Mouse (Mus musculus) ovary, adult 18-20 months (tissue): ENCODE data around the gene Nploc4.
"Not testable (repeated sequence)": the region's sequence is repeated elsewhere in the genome, so short reads cannot be mapped to it uniquely, and the experiment has no call there.

Source experiments
- DNase-seq: peaks from one replicate; pipeline ENCODE4 v3.0.0; 2022; ENCODE audit warnings: low spot score, mixed read lengths

The Nploc4 gene

DNA sequence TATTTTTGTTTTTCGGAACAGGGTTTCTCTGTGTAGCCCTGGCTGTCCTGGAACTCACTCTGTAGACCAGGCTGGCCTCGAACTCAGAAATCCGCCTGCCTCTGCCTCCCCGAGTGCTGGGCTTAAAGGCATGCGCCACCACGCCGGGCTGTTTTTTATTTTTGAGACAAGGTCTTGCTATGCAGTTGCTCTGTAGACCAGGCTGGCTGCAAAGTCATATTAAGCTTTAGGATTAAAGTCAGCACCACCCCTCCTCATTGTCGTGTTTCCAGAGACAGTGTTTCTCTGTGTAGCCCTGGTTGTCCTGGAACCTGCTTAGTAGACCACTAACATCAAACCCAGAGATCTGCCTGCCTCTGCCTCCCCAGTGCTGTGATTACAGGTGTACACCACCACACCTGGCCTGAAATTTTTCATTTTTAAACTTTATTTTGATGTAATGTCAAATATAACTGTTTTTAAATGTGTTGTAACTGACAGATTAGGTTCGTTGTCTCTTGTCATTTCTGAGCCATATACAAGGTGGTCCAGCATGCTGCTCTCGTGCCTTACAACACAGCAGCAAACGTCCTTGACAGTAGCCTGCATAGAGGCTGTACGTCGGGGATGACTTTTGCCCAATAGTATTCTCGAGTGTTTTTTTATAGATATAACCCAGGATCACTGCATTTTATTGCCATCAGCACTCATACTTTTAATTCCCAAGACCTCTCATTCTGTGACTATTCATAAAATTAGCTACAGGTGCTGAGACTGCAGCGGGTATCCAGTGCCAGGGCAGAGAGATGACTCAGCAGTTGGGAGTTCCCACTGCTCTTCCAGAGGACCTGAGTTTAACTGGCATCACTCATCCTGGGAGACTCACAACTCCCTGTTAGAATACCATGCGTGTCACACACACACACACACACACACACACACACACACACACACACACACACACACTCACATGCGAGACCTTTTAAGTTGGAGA is 82.9 kb downstream of the Nploc4 start:
- no peak for DNase-seq

DNA sequence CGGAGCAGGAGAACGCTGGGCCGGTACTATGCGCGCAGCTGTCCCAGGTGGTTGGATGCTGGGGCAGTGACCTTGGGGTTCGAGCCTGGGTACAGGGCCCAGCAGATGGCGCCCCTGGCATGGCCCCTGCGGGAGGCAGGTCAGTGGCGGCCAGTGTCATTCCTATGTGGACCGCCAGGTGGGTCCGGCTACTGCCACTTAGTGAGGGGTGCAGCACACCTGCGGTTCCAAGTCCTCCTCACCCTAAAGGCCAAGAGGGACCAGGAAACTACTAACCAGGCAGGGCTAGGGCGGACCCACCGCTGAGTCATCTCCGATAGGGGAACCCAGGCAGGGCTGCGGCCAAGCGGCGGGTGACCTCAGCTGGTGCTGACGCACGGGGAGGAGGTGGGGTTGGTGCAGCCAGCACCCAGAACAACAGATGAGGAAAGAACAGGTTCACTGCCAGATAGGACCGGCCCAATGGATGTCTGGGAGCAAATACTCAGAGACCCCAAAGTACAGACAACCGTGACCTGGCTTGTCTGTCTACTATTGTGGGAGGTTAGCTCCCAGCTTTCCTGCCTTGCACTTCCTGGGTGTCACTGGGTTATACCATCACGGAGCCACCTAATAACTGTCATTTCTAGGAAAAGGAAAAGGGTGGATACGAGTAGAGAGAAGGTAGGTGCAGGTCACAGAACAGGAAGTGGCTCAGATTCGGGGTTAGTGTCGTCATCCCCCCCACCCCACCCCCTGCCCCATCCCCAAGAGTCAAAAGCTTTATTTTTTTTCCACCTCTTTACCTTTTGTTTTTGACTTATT is 83.8 kb downstream of the Nploc4 start:
- peak; percentile 82 for DNase-seq

DNA sequence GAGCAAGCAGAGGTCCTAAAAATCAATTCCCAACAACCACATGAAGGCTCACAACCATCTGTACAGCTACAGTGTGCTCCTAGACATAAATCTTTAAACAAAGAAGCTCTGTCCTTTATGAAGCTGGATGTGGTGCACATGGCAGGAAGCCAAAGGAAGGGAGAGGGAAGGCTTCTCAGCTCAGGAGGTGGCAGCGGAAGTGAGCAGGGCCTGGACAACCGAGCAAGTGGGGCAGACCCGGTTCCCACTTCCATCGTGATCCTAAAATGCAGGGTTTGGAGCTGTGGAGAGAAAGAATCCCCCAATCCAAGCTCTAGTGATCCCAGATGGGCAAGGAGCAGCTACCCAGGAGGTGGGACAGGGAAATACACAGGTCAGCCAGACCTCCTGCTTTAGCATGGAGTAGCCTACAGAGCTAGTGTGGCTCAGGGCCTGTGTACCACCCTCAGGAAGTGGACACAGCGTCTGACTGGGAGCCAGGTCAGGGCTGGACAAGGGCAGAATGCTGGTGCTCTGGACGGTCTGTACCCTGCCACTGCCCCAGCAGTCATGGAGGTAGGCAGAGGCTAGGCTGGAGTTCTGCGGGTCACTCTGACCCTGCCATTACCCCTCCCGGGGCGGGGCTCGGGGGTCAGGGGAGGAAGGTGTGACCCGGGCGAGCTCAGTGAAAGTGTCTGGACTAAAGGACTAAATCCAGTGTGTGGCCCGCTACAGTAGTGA is 84.8 kb downstream of the Nploc4 start:
- DNase-seq, result no peak

DNA sequence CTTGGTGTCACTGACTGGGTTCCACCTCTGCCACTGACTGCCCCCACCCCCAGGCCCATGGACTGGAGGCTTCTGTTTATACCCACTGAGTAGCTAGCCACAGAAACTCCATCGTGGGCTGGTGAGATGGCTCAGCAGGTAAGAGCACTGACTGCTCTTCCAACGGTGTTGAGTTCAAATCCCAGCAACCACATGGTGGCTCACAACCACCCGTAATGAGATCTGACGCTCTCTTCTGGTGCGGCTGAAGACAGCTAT is 85.5 kb downstream of the Nploc4 start:
- DNase-seq, result not testable (repeated sequence)

DNA sequence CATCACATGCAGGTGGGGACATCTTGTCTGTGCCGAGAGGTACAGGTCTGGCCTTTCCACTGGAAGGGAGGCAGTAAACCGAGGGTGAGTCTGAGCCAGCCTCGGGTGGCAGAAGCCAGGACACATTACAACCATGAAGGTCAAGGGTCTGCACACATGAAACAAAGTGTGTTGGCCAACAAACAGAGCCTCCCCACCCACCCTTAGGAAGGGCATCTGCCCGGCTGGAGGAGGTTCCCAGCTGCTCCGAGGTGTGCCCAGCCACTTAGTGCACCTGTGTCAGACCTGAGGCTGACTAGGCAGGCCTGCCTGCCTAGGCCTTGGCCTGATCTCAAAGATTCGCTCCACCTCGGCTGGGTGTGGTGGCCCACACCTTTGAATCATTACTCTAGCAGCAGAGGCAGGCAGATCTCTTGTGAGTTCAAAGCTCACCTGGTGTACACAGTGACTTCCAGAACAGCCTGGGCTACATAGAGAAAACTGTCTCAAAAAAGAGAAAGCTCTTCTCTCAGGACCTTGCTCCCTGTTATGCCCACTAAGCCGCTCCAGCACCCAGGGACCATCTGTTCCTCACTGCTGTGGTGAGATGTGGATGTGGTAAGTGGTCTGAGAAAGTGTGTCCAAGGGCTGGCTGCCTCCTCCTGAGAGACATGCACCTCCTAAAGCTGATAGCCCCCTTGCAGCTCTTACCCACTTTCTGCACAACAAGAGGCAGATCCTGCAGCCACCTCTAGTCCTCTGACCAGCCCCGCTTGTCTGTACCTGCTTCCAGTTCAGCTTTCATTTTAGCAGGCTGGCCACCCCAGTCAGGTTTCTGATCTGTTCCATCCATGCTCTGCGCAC is 86.0 kb downstream of the Nploc4 start:
- no peak for DNase-seq

DNA sequence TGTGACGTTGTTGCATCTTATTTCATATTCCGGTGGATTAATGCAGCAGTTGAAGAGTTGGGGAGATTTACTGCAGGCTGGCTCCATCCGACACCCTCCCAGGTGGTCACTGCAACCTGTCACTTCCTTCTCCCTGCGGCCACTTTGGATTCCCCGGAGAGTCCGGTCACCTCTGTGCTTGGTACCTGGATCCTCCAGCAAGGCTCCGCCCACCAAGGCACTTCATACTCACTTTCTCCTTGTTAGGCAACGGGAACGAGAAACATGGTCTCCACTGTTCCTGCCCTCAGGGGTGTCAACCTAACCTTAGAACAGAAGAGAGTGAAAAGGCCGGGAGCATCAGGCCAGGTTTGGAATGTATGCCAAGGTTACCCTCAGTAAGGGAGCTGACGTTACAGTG is 86.8 kb downstream of the Nploc4 start:
- no peak for DNase-seq

DNA sequence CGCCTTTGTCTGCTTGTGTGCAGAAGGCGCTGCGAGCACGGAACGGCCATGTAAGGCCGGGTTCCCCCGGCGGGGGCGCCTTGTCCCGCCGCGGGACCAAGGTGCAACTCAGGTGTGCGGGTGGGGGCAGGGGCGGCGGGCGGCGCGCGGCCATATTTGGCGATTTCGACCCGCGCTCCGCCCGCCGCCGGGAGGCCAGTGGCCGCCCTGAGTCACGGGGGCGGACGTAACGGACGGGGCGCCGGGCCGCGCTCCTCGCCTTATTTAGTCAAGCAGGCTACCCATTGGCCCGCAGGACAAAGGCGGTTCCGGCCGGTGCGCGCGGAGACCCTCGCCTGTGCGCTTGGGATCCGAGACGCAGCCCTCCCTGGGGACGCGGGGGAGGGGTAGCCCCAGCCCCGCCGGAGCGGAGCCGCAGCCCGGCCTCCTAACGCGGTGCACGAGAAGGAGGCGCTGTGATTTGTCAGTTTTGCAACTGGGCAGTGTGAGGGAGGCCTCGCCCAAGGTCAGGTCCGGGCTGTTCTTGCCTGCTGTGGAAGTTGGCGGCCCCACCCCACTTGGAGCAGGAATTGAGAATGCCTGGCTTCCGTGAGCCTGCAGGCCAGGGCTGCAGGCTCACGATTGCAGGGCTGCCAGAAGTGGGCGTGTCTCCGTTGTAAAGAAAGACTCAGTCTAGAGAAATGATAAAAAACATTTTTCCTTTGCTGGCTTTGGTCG is 87.4 kb downstream of the Nploc4 start:
- DNase-seq, result peak; percentile 93

DNA sequence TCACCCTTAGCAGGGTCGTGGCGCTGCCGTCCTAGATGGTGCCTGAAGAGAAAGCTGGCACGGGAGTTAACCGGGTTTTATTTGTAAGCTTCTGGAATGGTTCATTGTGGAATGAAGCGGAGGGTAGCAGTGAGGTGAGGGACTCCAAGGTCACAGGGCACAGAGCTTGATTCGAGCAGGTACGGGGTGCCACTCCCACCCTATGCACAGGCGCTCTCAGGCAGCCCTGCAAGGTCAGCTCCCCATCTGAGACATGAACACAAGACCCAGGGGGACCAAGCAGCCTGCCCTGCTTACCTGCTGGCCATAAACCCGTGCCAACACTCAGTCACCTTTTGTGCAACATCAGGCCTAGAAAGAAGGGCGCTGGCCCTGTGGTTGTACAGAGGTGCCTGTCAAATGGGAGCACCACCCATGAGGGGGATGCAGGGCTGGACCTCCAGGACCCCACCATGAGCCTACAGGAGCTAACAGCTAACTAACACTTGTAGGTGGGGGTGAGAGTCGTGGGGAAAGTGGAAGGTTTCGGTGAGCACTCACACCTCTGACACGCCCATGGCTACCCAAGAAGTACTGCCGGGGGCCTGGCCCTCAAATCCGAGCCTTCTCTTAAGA is 88.0 kb downstream of the Nploc4 start:
- DNase-seq, result peak; percentile 44

DNA sequence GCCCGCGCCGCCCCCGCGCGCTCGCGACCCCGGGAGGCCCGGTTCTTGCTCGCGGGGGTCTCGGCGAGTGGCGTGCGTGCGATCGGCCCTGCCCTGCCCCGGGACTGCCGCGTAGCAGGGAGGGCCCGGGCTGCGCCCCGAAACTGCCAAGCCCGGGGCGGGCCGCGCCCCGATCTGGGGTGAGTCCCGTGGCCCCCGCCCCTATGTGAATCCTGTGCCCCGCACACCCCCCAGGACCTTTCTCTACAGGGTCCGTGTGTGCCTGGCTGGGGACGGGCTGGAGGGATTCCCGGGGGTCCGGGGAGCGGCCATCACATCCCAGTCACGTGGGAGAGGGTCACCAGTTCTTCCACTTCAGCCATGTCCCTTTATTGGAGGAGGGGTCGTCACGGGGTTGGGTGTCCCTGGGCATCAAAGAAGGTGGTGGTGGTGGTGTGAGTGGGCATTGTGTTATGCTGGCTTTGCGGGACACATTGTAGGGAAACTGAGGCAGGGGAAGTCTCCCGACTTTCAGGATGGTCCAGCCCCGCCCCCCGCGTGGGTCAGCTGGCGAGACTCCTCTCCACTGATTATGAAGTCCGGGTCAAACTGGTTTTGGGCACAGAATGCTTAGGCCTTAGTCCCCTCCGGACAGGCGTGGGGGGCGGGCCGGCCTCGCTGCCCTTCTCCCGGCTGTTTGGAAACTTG is 88.7 kb downstream of the Nploc4 start:
- peak; percentile 57 for DNase-seq

DNA sequence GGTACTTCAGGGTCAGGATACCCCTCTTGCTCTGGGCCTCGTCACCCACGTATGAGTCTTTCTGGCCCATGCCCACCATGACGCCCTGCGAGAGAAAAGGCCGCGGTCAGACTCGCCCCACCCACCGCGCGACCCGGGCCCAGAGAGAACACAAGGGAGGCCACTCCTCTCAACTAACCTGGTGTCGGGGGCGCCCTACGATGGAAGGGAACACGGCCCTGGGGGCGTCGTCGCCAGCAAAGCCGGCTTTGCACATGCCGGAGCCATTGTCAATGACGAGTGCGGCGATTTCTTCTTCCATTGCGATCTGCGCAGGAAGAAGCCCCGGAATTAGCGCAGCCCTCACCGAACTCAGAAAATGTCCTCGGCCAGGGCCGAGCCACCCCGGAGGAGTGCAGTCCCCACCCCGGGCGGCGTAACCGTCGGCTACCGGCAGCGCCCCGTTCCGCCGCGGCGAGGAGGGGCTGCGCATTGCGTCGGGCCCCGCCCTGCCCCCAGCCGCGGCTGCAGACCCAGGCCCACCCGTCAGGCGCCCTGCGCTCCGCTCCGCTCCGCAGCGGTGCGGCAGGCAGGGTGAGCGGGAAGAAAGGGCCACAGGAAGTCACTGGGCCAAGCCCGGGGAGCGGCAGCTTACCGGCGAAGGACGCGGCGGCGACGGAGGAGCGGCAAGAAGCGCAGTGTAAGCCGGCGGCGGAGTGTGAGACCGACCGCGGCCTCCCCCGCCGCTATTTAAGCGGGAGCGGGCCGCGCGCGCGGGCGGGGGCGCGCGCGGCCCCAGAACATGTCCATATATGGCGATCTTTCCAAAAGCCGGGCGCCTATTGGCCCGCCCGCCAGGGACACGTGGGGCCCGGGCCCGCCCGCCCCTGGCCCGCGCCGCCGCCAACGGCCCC is 89.5 kb downstream of the Nploc4 start, which contains the start of gene Actg1:
TSS of gene Actg1 (minus strand) at position 752 of the 893 bp plus-strand sequence.
- DNase-seq, result peak; percentile 81

DNA sequence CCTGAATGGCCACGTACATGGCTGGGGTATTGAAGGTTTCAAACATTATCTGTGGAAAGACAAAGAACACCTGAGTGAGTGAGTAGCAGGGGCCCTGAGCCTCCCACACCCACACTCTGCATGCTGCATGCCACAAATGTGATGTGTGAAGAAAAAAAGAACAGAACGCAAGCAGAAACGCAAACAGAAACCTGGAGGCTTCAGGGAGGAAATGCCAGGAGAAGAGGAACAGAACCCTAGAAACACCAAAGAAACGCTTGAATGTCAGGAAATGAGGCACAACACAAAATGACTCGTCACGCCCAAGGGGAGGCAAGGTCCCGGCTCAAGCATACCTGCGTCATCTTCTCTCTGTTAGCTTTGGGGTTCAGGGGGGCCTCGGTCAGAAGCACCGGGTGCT is 90.2 kb downstream of the Nploc4 start:
- no peak for DNase-seq

DNA sequence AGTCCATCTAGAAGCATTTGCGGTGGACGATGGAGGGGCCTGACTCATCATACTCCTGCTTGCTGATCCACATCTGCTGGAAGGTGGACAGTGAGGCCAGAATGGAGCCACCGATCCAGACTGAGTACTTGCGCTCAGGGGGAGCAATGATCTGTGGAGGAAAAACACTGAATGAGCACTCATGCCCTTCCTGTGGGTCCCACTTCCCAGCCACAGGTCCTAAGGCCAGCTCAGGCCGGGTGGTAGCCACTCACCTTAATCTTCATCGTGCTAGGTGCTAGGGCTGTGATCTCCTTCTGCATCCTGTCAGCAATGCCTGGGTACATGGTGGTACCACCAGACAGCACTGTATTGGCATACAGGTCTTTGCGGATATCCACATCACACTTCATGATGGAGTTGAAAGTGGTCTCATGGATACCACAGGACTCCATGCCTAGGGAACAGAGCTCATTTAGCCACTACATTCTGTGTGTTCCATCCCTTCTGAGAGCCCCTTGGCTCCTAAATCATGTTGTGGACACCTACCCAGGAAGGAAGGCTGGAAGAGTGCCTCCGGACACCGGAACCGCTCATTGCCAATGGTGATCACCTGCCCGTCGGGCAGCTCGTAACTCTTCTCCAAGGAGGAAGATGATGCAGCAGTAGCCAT is 91.0 kb downstream of the Nploc4 start:
- DNase-seq, result not testable (repeated sequence)

DNA sequence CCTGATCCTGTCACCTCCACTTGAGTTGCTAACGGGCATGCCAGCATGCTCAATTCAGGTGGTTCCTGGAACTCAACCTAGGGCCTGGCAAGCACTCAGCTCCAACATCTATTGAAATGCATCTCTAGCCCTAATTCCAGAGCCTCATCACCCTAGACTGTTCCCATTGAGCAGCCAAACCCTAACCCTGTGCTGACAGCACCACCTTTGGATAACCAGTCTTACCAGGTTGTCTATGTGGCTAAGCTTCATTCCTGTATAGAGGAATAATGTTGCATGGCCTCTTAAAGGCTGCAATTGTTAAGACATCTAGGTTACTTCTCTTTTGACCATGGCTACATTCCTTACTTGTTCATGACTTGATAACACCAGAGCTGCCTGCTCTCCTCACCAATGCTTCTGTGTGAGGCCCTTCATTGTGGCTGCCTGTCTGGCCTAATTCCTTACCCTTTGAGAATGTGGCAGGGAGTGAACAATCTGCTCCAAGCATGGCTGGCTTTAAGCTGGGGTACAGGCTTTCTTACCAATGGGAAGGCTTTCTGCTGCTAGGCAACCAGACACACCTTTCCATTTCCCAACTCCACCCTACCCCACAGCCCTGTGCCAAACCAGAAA is 92.3 kb downstream of the Nploc4 start:
- DNase-seq, result no peak

DNA sequence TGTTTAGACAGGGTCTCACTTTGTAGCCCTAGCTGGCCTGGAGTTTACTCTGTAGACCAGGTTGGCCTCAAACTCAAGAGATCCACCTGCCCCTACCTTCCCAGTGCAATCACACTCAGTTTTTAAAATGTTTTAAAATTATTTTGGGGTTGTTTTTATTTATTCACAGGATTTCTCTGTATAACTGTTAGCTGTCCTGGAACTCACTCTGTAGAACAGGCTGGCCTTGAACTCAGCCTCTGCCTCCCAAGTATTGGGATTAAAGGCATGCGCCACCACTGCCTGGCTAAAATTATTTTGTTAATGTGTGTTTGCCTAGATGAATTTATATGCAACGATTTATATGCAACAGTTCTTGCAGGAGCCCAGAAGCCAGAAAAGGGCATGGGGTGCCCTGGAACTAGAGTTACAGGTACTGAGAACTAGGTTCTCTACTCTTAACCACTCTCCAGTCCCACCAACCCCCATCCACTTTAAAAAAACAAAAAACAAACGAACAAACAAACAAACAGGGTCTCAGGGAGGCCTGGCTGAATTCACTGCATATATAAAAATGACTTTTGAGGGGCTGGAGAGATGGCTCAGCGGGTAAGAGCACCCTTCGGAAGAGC is 93.1 kb downstream of the Nploc4 start:
- no peak for DNase-seq

DNA sequence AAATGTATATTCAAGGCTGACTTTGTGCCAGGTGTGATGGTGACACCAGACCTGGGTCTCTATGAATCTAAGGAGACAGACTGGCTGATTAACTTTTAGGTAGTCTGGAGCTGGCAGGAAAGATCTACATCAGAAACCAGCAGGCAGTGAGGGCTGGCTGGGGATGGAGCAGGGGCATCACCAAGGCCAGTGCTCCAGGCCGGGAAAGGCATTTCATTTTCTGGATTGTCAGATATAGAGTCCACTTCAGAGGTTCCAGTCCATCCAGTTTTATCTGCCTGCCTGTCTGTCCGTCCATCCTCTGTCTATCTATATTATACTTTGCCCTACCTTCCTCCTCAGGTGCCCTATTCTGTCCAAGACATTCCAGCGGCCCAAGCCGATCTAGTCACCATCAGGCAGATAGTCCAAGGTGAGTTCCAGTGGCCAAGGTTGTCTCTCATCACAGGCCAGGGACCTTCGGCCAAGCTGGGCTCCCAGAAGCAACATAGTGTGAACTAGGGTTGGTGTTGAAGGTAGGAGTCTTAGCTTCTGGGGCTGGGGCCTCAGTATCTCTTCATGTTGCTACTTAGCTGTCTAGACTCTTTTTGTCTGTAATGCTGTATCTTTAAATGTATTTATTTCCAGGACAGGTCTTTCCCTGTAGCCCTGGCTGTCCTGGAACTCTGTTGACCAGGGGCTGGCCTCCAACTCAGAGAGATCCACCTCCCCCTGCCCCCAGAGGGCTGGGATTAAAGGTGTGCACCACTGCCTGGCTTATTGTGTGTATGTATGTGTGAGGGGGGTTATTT is 93.8 kb downstream of the Nploc4 start:
- DNase-seq, result no peak

DNA sequence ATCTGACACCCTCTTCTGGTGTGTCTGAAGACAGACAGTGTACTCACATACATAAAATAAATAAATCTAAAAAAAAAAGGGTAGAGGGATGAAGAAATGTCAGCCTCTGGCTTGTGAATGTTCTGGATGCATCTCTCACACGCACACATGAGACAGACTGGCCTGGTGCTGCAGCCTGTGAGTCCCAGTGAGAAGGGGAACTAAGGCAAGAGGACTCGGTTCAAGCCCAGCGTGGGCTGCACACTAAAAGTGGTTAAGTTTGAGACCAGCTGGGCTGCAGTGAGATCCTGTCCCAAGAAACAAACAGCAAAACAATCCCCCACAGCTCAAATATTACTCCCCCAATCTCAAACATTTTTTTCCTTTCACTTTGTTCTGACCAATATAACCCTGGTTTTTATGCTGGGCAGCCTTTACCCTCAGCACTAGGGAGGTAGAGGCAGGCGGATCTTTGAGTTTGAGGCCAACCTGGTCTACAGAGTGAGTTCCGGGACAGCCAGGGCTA is 94.8 kb downstream of the Nploc4 start:
- no peak for DNase-seq
